Mouse (Mus musculus) B cell, adult 62 days (primary cell): ENCODE results near the gene Smim6. TPM values are rescaled to one million over a fixed set of nuclear protein-coding genes. Genes with fewer than 3 reads are reported as not detected.

Source experiments
- total RNA-seq: library from RNA; stranded (reverse); gene quantifications from 4 replicates; pipeline ENCODE4 v1.2.4, GENCODE M21; 2023

Gene Smim6
- not detected in 4 replicates for total RNA-seq

GRCm38 (mm10) chr11:115911632-115912376 is at the start of gene Smim6:
TSS of gene Smim6 (plus strand) at chr11:115912017.

GRCm38 (mm10) chr11:115899486-115900266 is 12.1 kb upstream of the Smim6 start, which contains the start of gene Smim5:
TSS of gene Smim5 (plus strand) at chr11:115899966.

GRCm38 (mm10) chr11:115933108-115933746 is 21.4 kb downstream of the Smim6 start, which contains the start of the genes Sap30bp and Recql5:
TSS of gene Sap30bp (plus strand) at chr11:115933282.
TSS of gene Recql5 (minus strand) at chr11:115933477.

Other genes with a start within 250 kb of the Smim6 start
- 280 to 374 TPM (median 338 TPM) in 4 replicates for gene Grb2, start 203.4 kb upstream of the Smim6 start, total RNA-seq
- 44.2 to 57.0 TPM (median 51.8 TPM) in 4 replicates for gene Tmem94, start 146.6 kb upstream of the Smim6 start, total RNA-seq
- 3.6 to 6.4 TPM (median 4.4 TPM) in 4 replicates for gene Caskin2, start 98.4 kb upstream of the Smim6 start, total RNA-seq
- gene Tsen54, start 97.3 kb upstream of the Smim6 start, total RNA-seq: 31.5 to 33.3 TPM (median 32.9 TPM) in 4 replicates
- 25.7 to 39.1 TPM (median 29.7 TPM) in 4 replicates for gene Llgl2, start 88.0 kb upstream of the Smim6 start, total RNA-seq
- gene Myo15b, start 53.6 kb upstream of the Smim6 start, total RNA-seq: 0.39 to 0.54 TPM (median 0.53 TPM) in 3 of 4 replicates, not detected in the other
- gene Smim5, start 12.1 kb upstream of the Smim6 start, total RNA-seq: not detected in 4 replicates
- gene Sap30bp, start 21.3 kb downstream of the Smim6 start, total RNA-seq: 38.0 to 55.8 TPM (median 40.2 TPM) in 4 replicates
- 55.1 to 64.6 TPM (median 58.9 TPM) in 4 replicates for gene Recql5, start 21.5 kb downstream of the Smim6 start, total RNA-seq
- 0.18 to 1.8 TPM (median 0.19 TPM) in 3 of 4 replicates, not detected in the other for gene Itgb4, start 62.7 kb downstream of the Smim6 start, total RNA-seq
- gene Galk1, start 100.7 kb downstream of the Smim6 start, total RNA-seq: 17.5 to 20.1 TPM (median 19.0 TPM) in 4 replicates
- 3,317 to 3,559 TPM (median 3,439 TPM) in 4 replicates for gene H3f3b, start 115.9 kb downstream of the Smim6 start, total RNA-seq
- gene Unk, start 118.3 kb downstream of the Smim6 start, total RNA-seq: 81.4 to 104 TPM (median 94.5 TPM) in 4 replicates
- gene Unc13d, start 165.9 kb downstream of the Smim6 start, total RNA-seq: 51.9 to 63.8 TPM (median 57.8 TPM) in 4 replicates
- 281 to 313 TPM (median 301 TPM) in 4 replicates for gene Wbp2, start 175.0 kb downstream of the Smim6 start, total RNA-seq
- 0.36 to 2.8 TPM (median 0.91 TPM) in 4 replicates for gene Trim47, start 215.2 kb downstream of the Smim6 start, total RNA-seq
- 34.0 to 37.5 TPM (median 35.3 TPM) in 4 replicates for gene Trim65, start 219.1 kb downstream of the Smim6 start, total RNA-seq
- gene Mrpl38, start 226.9 kb downstream of the Smim6 start, total RNA-seq: 55.2 to 60.4 TPM (median 56.1 TPM) in 4 replicates